Mouse (Mus musculus) cortical plate, adult 2 months (tissue): ENCODE results near the gene Gm27021. TPM values are rescaled to one million over a fixed set of nuclear protein-coding genes. Genes with fewer than 3 reads are reported as not detected.

ENCODE experiments used
- H3K27ac ChIP-seq: fragments of 200-500 bp; 2 replicates; pipeline ENCODE4 v1.5.1; 2012; ENCODE audit warnings: low read length, control low read depth, inconsistent platforms; ENCODE audit not compliant: insufficient read depth
- H3K4me1 ChIP-seq: fragments of 200-500 bp; 2 replicates; pipeline ENCODE4 v1.6.1; 2011; ENCODE audit warnings: low read length; ENCODE audit not compliant: control insufficient read depth, insufficient read depth
- H3K4me3 ChIP-seq: fragments of 200-500 bp; 2 replicates; pipeline ENCODE4 v1.5.1; 2011; ENCODE audit warnings: mild to moderate bottlenecking, low read length, control low read depth; ENCODE audit not compliant: insufficient read depth
- CTCF ChIP-seq: fragments of 200-500 bp; IDR thresholded peaks from 2 replicates; pipeline ENCODE4 v1.5.1; 2011; ENCODE audit warnings: mild to moderate bottlenecking, control low read depth, low read length; ENCODE audit not compliant: insufficient read depth; ENCODE audit errors: extremely low read depth
- POLR2A ChIP-seq: fragments of 200-500 bp; IDR thresholded peaks from 2 replicates; pipeline ENCODE4 v1.6.1; 2011; ENCODE audit warnings: mild to moderate bottlenecking, low read length, control low read depth; ENCODE audit not compliant: insufficient read depth; ENCODE audit errors: extremely low read depth
- polyA plus RNA-seq: library from polyadenylated mRNA; depleted of rRNA; stranded (reverse); fragments of >200 nt; gene quantifications from 2 replicates; pipeline ENCODE4 v1.2.3, GENCODE M21; 2012

Gene Gm27021
- polyA plus RNA-seq, 1 experiment, result 1.5 TPM

DNA sequence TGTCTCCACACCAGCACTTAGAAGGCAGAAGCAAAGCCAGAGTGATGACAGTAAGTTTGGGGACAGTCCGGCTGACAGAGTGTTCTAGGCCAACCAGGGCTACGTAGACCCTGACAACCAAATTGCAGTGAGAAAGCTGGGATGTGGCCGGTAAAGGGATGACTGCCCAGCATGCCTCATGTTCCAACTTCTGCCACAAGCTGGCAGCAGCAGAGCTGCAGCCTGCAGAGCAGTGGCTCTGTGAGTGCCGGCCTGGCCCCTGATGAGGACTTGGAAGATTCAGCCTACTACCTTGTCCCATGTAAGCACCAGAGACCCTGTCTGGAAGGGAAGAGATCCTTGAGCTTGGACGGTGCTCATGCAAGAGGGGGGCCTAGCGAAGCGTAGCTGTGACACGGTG, 7.8 kb upstream of the Gm27021 start:
- TF ChIP-seq CTCF, result no peak
- no peak for TF ChIP-seq POLR2A
- peaks cover 2% of the 10 kb centered on the region; the same call in 1 of the 2 replicates for H3K4me1 ChIP-seq
- no peak overlapping the region for H3K27ac ChIP-seq
- no peak overlapping the region for H3K4me3 ChIP-seq

DNA sequence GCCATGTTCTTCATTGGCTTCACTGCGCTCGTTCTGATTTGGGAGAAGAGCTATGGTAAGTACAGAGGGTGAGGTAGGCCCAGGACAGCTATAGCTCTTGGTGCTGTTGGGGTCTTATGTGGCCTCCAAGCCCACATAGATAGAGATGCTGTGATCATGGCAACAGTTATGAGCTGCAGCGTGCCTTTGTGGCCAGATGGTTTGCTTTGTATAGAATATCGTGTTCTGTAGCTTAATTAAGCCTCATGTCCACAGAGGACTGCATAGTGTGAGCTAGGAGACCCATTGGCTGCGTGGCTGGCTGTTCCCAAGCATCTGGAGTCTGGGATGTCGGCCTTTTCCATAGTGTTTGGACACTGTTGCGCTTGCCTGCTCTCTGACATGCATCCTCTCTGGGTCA, 5.4 kb upstream of the Gm27021 start:
- Histone ChIP-seq H3K27ac (no peak overlapping the region), H3K4me3 (no peak overlapping the region), H3K4me1 (peaks cover 2% of the 10 kb centered on the region; the same call in 1 of the 2 replicates)
- TF ChIP-seq CTCF, result no peak
- TF ChIP-seq POLR2A, result no peak

DNA sequence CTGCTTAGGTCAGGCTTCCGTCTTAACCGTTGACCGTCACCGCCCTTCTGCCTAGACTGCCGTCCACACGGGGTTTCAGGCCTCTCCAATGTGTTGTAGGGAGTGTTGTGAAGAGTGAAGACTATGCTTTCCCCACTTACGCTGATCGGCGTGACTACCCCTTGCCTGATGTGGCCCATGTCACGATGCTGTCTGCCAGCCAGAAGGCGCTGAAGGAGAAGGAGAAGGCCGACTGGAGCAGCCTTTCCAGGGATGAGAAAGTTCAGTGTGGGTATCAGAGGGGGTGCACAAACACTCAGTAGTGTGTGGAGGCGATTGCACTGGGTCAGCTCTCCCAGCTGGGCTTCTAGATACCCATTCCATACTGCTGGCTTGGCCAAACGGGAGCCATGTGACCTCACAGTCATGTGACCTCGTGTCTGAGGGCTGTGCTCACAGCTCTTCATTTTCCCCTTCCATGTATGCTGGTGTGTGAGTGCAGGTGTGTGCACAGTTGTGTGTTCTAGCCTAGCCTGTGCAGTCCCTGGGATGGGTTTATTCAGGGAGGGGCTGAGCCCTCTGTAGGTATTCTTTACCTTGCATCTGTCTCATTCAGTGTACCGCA, 4.8 kb upstream of the Gm27021 start:
- H3K27ac ChIP-seq, result no peak overlapping the region
- TF ChIP-seq CTCF (no peak), POLR2A (no peak)
- no peak overlapping the region for H3K4me3 ChIP-seq
- H3K4me1 ChIP-seq, result peaks cover 2% of the 10 kb centered on the region; the same call in 1 of the 2 replicates

DNA sequence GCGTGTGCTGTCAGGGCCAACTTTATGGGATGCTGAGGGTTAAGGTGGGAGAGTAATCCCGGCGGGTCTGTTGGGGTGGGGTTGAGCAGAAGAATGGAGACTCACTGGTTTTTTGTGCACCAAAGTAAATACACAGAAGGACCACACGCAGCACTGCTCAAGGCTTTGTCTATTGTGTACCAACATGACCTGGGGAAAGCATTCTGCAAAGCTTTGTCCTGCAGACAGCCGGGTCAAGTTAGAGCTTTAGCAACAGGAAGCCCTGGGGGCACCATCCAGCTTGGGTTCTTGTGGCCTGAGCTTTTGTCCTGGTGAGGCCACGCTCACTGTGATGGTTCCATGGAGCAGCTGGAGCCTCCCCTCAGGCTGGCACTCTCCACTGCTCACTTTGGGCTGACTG, 3.9 kb upstream of the Gm27021 start:
- TF ChIP-seq POLR2A, result no peak
- Histone ChIP-seq H3K27ac (no peak overlapping the region), H3K4me3 (no peak overlapping the region), H3K4me1 (peaks cover 2% of the 10 kb centered on the region; the same call in 1 of the 2 replicates)

DNA sequence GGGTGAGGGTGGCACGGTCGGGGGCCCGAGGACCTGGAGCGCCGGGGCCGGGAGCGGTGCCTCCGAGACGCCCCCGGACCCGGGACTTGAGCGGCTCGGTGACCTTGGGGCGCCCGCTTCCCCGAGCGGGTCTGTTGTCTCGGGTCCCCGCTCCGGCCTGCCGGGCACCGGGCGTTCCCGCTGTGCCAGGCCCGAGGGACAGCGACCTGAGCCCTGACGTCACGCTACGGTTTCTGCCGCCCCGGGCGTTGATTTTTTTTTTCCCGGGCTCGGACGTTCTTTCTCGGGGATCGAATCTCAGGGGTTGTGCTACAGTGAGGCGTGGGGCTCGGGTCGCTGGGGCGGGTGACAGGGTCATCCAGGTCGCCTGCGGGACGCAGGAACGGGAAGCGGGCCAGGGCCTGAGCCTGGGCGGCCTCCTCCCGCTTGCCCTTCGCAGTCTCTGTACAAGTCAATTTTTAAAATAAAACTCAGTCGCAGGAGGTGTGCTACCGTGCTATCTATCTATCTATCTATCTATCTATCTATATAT, 561 bp upstream of the Gm27021 start, which contains the start of gene Emc8:
Gene Emc8, minus strand, starts transcription at position 200 of the 532 bp plus-strand sequence.
- TF ChIP-seq POLR2A (no peak), CTCF (no peak)
- Histone ChIP-seq H3K4me3 (peak within 1 kb of the TSS; percentile 78), H3K27ac (peak within 1 kb of the TSS; percentile 94), H3K4me1 (peaks cover 2% of the 10 kb centered on the region; the same call in 1 of the 2 replicates)

DNA sequence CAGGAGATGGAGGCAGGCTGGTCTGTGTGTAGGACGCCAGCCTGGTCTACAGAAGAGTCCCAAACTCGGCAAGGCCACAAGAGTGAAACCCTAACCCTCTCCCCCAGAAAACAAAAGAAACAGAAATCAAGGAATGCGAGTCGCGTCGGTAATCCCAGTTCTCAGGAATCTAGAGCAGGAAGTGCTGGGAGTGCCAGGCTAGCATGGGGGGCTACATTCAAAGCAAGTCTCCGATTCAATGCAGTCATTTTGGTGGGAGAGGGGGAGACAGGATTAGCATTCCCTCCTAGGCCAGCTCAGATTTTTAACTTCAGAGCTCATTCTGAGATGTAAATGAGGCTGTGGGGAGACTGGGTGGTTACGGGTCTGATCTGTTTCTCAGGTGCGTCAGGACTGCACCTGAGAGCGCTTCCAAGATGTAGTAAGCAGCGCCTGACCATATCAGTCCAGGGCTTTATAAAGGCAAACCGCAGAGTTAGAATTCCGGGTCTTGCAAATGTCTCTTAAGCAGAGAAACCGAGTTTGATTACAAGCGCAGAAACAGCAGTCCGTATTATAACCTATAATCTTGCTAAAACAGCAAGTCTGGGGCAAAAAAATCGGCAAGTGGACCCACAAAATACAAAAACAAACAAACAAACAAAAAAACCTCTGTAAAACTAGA, 940 bp downstream of the Gm27021 start:
- Histone ChIP-seq H3K27ac (no peak overlapping the region), H3K4me1 (peaks cover 2% of the 10 kb centered on the region; the same call in 1 of the 2 replicates)
- TF ChIP-seq CTCF (no peak), POLR2A (no peak)

DNA sequence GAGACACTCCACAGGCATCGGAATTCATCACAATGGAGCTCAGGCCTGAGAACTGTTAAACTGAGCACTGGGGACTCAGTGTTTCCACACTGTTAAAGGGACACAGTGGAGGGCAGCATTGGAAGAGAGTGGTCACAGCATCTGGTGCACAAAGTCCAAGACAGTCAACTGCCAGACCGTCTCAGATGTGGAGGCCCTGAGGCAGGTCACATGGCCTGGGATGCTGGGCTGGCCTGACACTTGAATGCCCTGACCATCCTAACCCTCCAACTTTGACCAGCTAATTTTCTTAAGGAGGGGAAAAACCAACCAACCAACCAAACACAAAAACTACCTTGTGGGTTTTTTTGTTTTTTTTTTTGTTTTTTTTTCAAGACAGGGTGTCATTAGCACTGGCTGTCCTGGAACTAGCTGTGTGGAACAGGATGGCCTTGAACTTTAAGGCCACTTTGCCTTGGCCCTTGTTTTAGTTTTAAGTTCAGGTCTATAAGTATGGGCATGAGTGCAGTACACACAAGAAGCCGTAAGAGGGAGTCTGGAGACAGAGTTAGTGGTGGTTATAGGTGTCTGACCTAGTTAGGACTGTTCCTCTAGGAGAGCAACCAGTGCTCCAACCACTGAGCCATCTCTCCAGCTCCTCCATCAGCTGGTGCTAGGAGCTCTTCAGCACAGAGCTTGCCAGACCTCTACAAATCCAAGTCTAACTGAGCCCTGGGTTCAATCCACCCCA, 2.0 kb downstream of the Gm27021 start:
- TF ChIP-seq CTCF, result no peak
- TF ChIP-seq POLR2A, result no peak
- Histone ChIP-seq H3K27ac (no peak overlapping the region), H3K4me3 (peak overlapping the region; percentile 78; the same call in 1 of the 2 replicates), H3K4me1 (peaks cover 1% of the 10 kb centered on the region; the same call in 1 of the 2 replicates)

More for the DNA sequence above, 940 bp downstream of the Gm27021 start:
- H3K4me3 ChIP-seq, result peak overlapping the region; percentile 78

DNA sequence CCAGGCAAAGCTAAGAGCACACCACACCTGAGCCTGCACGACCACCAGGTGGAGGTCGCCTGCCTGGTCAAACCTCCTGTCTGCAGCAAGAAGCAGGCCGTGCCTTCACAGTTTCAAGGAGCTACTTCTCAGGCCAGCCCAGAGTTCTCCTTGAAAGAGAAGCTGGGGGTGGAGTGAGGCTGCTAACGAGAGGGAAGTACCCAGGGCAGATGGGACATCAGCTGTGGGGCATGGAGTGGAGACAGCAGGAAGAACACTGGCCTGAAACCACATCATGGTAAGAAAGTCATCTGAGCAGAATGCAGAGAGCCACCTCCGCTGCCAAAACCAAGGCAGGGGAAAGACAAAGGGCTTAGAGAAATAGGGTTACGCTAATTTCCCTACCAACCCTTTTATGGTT, 3.3 kb downstream of the Gm27021 start:
- no peak overlapping the region for H3K4me3 ChIP-seq
- H3K27ac ChIP-seq, result no peak overlapping the region
- TF ChIP-seq POLR2A, result no peak
- TF ChIP-seq CTCF, result no peak

DNA sequence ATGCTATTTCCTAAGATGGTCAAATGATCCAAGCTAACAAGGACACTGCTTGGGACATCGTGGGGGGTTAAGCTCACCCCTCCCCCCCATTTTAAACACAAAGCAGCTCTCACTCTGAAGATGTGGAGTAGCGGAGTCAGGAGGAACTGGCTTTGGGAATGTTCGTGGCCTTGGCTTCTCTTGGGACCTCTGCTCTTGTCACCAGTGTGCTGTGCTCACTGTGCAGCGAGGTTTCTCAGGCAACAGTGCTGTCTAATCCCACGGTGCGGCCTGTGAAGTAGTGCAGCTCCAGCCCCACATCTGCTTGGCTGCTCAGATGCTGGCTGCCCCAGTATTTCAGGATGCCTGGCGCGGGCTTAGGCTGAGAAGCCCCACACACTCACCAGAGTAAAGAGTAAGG, 10.5 kb downstream of the Gm27021 start:
- TF ChIP-seq POLR2A (no peak), CTCF (no peak)
- Histone ChIP-seq H3K4me1 (no peaks in the 10 kb centered on the region), H3K27ac (no peak overlapping the region), H3K4me3 (no peak overlapping the region)

More for the DNA sequence above, 3.3 kb downstream of the Gm27021 start:
- no peaks in the 10 kb centered on the region; the same call in 1 of the 2 replicates for H3K4me1 ChIP-seq

DNA sequence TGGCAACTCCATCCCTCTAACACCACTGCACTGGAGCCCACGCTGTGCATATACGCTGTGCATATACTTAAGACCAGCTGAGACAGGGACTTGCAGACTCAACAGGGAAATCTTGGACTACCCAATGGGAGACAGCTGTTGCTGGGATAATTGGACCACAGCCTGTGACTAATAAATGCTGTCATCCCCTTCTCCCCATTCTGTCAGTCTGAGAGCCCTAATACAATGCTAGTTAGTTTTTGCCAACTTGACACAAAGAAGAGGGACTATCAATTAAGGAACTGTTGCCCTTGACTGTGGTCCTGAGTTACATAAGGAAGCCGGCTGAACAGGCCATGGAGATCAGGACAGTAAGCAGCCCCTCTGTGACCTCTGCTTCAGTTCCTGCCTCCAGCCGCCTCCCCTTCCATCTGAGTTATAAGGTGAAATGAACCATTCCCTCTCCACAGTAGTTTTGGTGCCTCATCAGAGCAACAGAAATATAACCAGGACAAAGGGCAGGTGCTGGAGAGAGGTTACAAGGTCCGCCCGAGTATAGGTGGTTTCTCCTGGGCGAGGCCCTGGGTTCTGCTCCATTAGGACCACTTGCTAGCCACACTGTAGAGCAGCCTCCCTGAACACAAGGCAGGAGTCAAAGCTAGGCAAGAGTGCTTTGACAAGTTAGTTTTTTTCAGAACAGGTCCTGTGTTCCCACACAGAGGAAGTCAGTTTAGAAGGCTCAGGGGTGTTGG, 11.4 kb downstream of the Gm27021 start:
- peak overlapping the region; percentile 46 for H3K27ac ChIP-seq
- no peaks in the 10 kb centered on the region for H3K4me1 ChIP-seq
- TF ChIP-seq POLR2A, result no peak
- no peak for TF ChIP-seq CTCF
- no peak overlapping the region for H3K4me3 ChIP-seq
